Mouse (Mus musculus): ENCODE results near the gene Dleu7. TPM values are rescaled to one million over a fixed set of nuclear protein-coding genes. Genes with fewer than 3 reads are reported as not detected.
A peak's percentile ranks its signal among the peaks of the same experiment; 100 is the strongest.

Dleu7 gene
- 0.56 and 0.72 TPM in 2 replicates for polyA plus RNA-seq (2016; fragmentation: Nextera tagmentation; extraction: Ambion mirVana)

GRCm38 (mm10) chr14:62292488-62293339 is at the start of gene Dleu7, which contains the start of gene Rnaseh2b:
Gene Dleu7, minus strand, starts transcription at chr14:62293047.
Gene Rnaseh2b, plus strand, starts transcription at chr14:62292589.
- Histone ChIP-seq H3K4me3 (replicated peaks) (peak within 1 kb of the TSS; percentile 49), H3K9ac (replicated peaks) (peak within 1 kb of the TSS; percentile 61), H3K9me3 (no peaks in the 10 kb centered on the region), H3K4me1 (replicated peaks) (peaks cover 13% of the 10 kb centered on the region), H3K36me3 (no peaks in the 10 kb centered on the region), H3K4me2 (peak within 1 kb of the TSS; percentile 99), H3K27ac (no peak within 1 kb of the TSS), H3K27me3 (peaks cover 37% of the 10 kb centered on the region)
- WGBS, result 1% methylated on average over 60 of the region's 60 CpGs
- ATAC-seq (ENCODE audit: insufficient number of reproducible peaks, insufficient read depth, low FRiP score, low TSS enrichment, low read depth), result peak; percentile 85

GRCm38 (mm10) chr14:62341887-62342642 is 49.2 kb upstream of the Dleu7 start:
- Histone ChIP-seq H3K9ac (replicated peaks) (no peak overlapping the region), H3K36me3 (0 out of 2 replicates have a peak, but pooled peaks cover 3% of the 10 kb centered on the region), H3K9me3 (no peaks in the 10 kb centered on the region), H3K4me3 (replicated peaks) (no peak overlapping the region), H3K27ac (no peak overlapping the region), H3K4me2 (no peak overlapping the region), H3K27me3 (no peaks in the 10 kb centered on the region), H3K4me1 (replicated peaks) (peaks cover 6% of the 10 kb centered on the region; the same call in 1 of the 2 replicates)
- WGBS, result 61% methylated on average over 8 of the region's 8 CpGs
- ATAC-seq (ENCODE audit: insufficient number of reproducible peaks, insufficient read depth, low FRiP score, low TSS enrichment, low read depth), result no peak

- no peaks in the 10 kb centered on the region for H3K9me3 ChIP-seq
- no peaks in the 10 kb centered on the region for H3K27me3 ChIP-seq
These were observed 46.3 kb upstream of the Dleu7 start for GRCm38 (mm10) chr14:62339196-62339595.

DNA sequence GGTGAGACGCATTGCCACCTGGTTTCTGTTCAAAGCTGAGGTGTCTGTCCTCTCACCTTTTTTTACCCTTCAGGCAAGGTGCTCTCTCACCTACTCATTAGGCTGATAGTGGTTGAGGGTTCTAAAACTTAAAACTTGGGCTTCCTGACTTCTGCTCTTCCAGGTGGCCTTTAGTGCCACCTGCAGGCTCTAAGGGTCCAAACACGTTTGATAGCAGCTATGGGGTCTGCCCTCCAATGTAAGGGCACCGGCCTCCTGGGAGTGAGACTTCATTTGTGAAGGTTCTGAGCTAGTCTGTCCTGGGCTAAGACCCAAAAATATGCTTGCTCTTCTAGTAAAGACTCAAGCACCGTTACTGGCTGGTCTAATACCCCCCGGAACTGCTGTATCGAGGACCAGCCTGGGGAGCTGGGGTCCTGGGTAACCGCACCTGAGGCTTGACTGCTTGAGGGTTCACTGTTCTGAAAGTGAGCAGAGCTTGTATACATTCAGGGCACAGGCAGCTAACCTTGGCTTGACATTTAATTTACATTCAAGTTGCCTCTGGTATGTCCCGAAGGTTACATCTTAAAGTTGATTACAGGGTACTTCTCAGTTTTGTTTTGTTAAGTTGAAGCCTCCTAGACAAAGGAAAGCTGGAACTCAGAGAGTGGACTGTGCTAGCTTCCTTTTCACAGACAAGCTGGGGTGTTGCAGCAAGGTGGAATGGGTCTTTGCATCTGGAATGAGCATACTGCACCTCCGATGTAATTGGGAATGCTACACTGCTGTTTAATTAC is 41.3 kb upstream of the Dleu7 start:
- WGBS, result 74% methylated on average over 9 of the region's 9 CpGs

More at GRCm38 (mm10) chr14:62339196-62339595, 46.3 kb upstream of the Dleu7 start:
- Histone ChIP-seq H3K36me3 (0 out of 2 replicates have a peak, but pooled peaks cover 3% of the 10 kb centered on the region), H3K4me1 (replicated peaks) (0 out of 2 replicates have a peak, but pooled peaks cover 5% of the 10 kb centered on the region), H3K4me2 (no peak overlapping the region), H3K9ac (replicated peaks) (no peak overlapping the region; the same call in 1 of the 2 replicates), H3K27ac (no peak overlapping the region), H3K4me3 (replicated peaks) (no peak overlapping the region)
- ATAC-seq (ENCODE audit: insufficient number of reproducible peaks, insufficient read depth, low FRiP score, low TSS enrichment, low read depth), result no peak
- WGBS, result 67% methylated on average over 1 of the region's 1 CpGs

DNA sequence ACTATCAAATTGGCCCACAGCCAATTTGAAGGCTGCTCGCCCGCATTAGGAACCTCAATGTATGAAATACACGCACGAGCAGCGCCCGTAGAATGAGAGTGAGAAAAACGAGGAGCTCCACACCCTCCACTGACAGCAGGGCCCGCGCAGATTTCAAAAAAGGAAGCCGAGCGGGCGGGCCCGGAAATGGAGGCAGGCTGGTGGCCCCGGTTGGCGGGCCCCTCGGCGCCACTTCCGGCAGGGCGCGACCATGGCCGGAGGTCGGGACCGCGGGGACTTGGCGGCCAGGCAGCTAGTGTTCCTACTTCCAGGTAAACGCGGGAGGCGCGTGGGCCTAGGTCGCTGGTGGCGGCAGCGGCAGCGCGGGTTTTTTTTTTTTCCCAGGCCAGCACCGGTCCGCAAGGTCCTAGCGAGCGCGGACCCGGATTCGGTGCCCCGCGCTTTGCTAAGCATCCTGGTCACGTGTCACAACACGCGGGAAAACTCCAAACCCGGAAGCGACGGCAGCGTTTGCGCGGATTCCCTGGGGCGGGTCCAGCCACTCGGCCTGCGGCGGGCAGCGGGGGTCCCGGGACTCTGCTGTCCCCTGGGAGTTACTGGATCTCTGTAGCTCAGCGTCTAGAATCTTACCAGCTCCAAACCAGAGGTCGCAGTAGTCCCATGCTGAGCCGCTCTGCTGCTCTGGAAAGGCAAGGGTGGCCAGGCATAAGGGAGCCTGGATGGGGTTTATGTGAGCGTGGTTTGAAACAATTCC is 39.2 kb upstream of the Dleu7 start:
- peak; percentile 58; the same call in 1 of the 2 replicates for ATAC-seq (ENCODE audit: insufficient number of reproducible peaks, insufficient read depth, low FRiP score, low TSS enrichment, low read depth)
- Histone ChIP-seq H3K4me3 (replicated peaks) (peak overlapping the region; percentile 56), H3K27me3 (no peaks in the 10 kb centered on the region), H3K9ac (replicated peaks) (peak overlapping the region; percentile 70), H3K4me1 (replicated peaks) (peaks cover 21% of the 10 kb centered on the region), H3K27ac (peak overlapping the region; percentile 80), H3K4me2 (peak overlapping the region; percentile 80), H3K9me3 (no peaks in the 10 kb centered on the region), H3K36me3 (no peaks in the 10 kb centered on the region)
- WGBS, result under 1% methylated on average over 62 of the region's 62 CpGs

More for the DNA sequence above, 41.3 kb upstream of the Dleu7 start:
- no peak overlapping the region for H3K4me3 ChIP-seq (replicated peaks)
- ATAC-seq (ENCODE audit: insufficient number of reproducible peaks, insufficient read depth, low FRiP score, low TSS enrichment, low read depth), result no peak
- H3K9me3 ChIP-seq, result no peaks in the 10 kb centered on the region
- no peak overlapping the region for H3K9ac ChIP-seq (replicated peaks)
- H3K4me2 ChIP-seq, result no peak overlapping the region
- 0 out of 2 replicates have a peak, but pooled peaks cover under 1% of the 10 kb centered on the region for H3K36me3 ChIP-seq
- no peaks in the 10 kb centered on the region for H3K27me3 ChIP-seq
- peaks cover 21% of the 10 kb centered on the region for H3K4me1 ChIP-seq (replicated peaks)
- H3K27ac ChIP-seq, result no peak overlapping the region

GRCm38 (mm10) chr14:62331457-62331856 is 38.6 kb upstream of the Dleu7 start:
- 21% methylated on average over 6 of the region's 6 CpGs for WGBS
- Histone ChIP-seq H3K9ac (replicated peaks) (peak overlapping the region; percentile 70; the same call in 1 of the 2 replicates), H3K27me3 (no peaks in the 10 kb centered on the region), H3K36me3 (no peaks in the 10 kb centered on the region), H3K4me1 (replicated peaks) (peaks cover 26% of the 10 kb centered on the region), H3K4me3 (replicated peaks) (peak overlapping the region; percentile 56), H3K4me2 (peak overlapping the region; percentile 80), H3K27ac (no peak overlapping the region), H3K9me3 (no peaks in the 10 kb centered on the region)
- ATAC-seq (ENCODE audit: insufficient number of reproducible peaks, insufficient read depth, low FRiP score, low TSS enrichment, low read depth), result no peak

GRCm38 (mm10) chr14:62329631-62330030 is 36.8 kb upstream of the Dleu7 start:
- no peak overlapping the region for H3K4me3 ChIP-seq (replicated peaks)
- 81% methylated on average over 3 of the region's 3 CpGs for WGBS
- no peak overlapping the region for H3K4me2 ChIP-seq
- no peak overlapping the region for H3K9ac ChIP-seq (replicated peaks)
- H3K36me3 ChIP-seq, result no peaks in the 10 kb centered on the region
- H3K27me3 ChIP-seq, result no peaks in the 10 kb centered on the region
- ATAC-seq (ENCODE audit: insufficient number of reproducible peaks, insufficient read depth, low FRiP score, low TSS enrichment, low read depth), result no peak
- peaks cover 26% of the 10 kb centered on the region for H3K4me1 ChIP-seq (replicated peaks)
- H3K27ac ChIP-seq, result no peak overlapping the region
- no peaks in the 10 kb centered on the region for H3K9me3 ChIP-seq

DNA sequence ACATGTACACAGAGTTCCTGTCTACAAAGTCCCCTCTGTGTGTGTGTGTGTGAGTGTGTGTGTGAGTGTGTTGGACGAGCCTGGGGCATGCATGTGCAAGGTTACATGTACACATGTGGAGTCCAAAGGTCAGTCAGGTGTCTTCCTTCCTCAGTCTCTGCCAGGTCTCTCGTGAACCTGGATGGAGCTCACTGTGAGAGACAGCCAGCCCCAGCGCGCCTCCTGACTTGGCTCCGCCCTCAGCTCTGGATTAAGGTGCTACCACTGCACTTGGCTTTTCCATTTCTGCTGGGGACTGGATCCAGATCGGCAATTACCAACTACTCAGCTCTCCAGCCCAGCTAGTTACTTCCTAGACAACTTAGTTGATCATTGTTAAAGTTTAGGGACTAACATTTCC is 35.8 kb upstream of the Dleu7 start:
- 52% methylated on average over 6 of the region's 6 CpGs for WGBS
- H3K27me3 ChIP-seq, result no peaks in the 10 kb centered on the region
- no peak overlapping the region for H3K4me3 ChIP-seq (replicated peaks)
- no peak for ATAC-seq (ENCODE audit: insufficient number of reproducible peaks, insufficient read depth, low FRiP score, low TSS enrichment, low read depth)
- no peak overlapping the region for H3K27ac ChIP-seq
- peaks cover 26% of the 10 kb centered on the region for H3K4me1 ChIP-seq (replicated peaks)
- H3K9me3 ChIP-seq, result no peaks in the 10 kb centered on the region
- H3K9ac ChIP-seq (replicated peaks), result 0 out of 2 replicates have a peak overlapping the region, but pooled peaks have one; percentile 23
- H3K4me2 ChIP-seq, result no peak overlapping the region
- H3K36me3 ChIP-seq, result no peaks in the 10 kb centered on the region

GRCm38 (mm10) chr14:62327171-62327570 is 34.3 kb upstream of the Dleu7 start:
- Histone ChIP-seq H3K9me3 (no peaks in the 10 kb centered on the region), H3K27me3 (no peaks in the 10 kb centered on the region), H3K9ac (replicated peaks) (no peak overlapping the region), H3K36me3 (no peaks in the 10 kb centered on the region), H3K4me2 (no peak overlapping the region), H3K4me1 (replicated peaks) (peaks cover 22% of the 10 kb centered on the region), H3K4me3 (replicated peaks) (no peak overlapping the region), H3K27ac (no peak overlapping the region)
- 60% methylated on average over 2 of the region's 2 CpGs for whole genome bisulfite sequencing
- ATAC-seq (ENCODE audit: insufficient number of reproducible peaks, insufficient read depth, low FRiP score, low TSS enrichment, low read depth), result no peak

DNA sequence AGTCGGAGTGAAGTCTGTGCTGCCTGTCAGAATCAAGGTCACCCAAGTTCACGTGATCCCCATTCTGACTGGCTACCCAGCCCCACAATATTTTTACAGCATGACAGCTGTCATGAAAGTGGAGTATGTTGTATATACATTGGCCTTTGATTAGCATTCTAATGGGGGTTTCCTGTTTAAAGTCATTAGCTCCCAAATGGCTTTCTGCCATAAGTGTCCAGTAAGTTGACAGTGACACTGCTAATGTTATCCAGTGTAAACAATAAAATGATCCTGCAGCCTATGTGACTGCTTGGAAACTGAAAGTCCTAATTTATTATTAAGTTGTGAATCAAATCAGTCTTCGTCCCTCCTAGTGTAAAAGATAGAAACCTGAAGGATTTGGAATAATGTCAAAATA is 33.2 kb upstream of the Dleu7 start:
- no peaks in the 10 kb centered on the region for H3K9me3 ChIP-seq
- H3K27me3 ChIP-seq, result no peaks in the 10 kb centered on the region
- 84% methylated on average over 3 of the region's 3 CpGs for WGBS
- H3K9ac ChIP-seq (replicated peaks), result no peak overlapping the region
- H3K36me3 ChIP-seq, result no peaks in the 10 kb centered on the region
- no peak overlapping the region for H3K4me3 ChIP-seq (replicated peaks)
- H3K4me1 ChIP-seq (replicated peaks), result peaks cover 17% of the 10 kb centered on the region
- H3K4me2 ChIP-seq, result no peak overlapping the region
- no peak overlapping the region for H3K27ac ChIP-seq
- ATAC-seq (ENCODE audit: insufficient number of reproducible peaks, insufficient read depth, low FRiP score, low TSS enrichment, low read depth), result no peak

All from limb, embryonic 12.5 days (tissue).